Mouse (Mus musculus) adrenal gland, postnatal 0 days (tissue): ENCODE data around the gene Soga3. TPM values are rescaled to one million over a fixed set of nuclear protein-coding genes. Genes with fewer than 3 reads are reported as not detected.

Experiments used
- polyA plus RNA-seq: library from polyadenylated mRNA; unstranded; fragments of >200 nt; fragmentation: Nextera tagmentation; extraction: Ambion mirVana; gene quantifications from 2 replicates; pipeline ENCODE4 v1.2.1, GENCODE M21; 2015

Gene Soga3
- 15.7 and 20.9 TPM in 2 replicates for polyA plus RNA-seq

DNA sequence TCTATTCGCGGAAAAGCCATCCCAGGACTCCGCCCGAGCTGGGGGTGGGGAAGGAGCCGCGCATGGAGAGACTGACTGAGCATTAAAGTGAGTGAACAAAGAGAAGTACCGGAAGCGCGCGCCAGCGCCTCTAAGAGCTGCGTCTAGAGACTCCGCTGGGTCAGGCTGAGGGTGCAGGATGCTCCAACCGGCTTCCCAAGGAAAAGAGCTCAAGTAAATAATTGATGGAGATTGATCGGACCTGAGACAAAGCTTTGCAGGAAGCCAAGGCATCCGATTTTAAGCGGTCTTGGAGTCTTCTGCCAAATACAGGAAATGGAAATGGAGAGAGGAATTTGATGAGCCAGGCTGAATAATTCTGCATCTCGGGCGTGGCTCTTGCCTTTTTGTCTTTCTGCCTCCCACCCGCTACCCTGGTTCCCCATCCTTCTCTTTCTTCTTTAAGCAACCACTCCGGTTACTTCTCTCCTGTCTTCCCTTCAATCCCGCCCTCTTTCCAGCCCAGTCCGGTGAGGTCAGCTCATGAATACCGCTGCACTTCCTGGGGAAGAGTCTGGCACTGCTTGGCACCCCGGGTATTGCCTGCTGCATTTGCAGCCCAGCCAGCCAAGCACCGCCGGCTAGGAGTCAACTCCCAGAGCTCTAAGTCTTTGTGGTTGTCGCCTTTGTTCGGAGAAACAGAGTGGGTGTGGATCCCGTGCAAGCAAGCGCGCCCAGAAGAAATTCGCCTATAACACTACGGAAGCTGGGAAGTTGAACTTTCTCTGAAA is at the start of gene Soga3:
Soga3 (plus strand) TSS at position 274 of the 770 bp plus-strand sequence.

DNA sequence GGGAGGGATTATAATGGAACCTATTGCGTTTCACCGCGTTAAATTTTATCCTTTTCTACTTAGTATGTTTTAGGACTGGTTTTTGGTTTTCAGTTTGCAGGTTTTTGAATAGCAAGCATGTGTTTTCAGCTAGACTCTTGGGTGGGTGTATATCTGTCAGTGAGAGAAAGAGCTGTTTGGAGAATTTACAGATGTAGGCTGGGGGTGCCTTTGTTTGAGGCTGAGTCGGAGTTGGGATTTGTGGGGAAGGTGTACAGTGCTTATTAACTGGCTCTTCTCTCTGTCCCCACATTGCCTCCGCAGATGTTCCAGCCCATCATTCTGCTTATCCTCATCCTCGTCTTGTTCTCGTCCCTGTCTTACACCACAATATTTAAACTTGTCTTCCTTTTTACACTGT is 55.0 kb downstream of the Soga3 start, which contains the start of gene Gm49353:
Gm49353 (plus strand) TSS at position 313 of the 400 bp plus-strand sequence.

DNA sequence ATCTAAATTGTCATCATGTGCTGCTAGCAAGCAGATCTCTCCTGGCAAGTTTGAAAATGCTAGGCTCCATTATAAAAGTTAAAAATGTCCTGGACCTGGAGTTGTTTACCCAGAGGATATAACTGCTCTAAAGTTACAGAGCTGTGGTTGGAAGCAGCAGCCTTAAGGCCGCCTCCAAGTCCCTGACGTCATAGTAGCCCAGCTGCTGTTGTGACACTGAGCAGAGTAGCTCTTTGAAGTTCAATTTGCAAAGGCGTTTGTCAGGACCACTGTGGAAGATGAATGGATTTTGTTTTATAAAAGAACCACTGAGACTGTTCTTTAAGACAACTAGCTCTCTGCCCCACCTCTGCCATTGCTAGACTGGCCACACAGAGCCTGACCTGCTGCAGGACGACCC is 67.8 kb downstream of the Soga3 start, which contains the start of gene 9330159F19Rik:
9330159F19Rik (plus strand) TSS at position 154 of the 400 bp plus-strand sequence.

Other genes starting within 250 kb of the Soga3 start
- gene 2310057J18Rik, start 157.5 kb upstream of the Soga3 start, polyA plus RNA-seq: not detected in 2 replicates
- gene Gm49353, start 55.1 kb downstream of the Soga3 start, polyA plus RNA-seq: 0.80 and 1.1 TPM in 2 replicates
- gene 9330159F19Rik, start 67.8 kb downstream of the Soga3 start, polyA plus RNA-seq: 0.81 and 2.7 TPM in 2 replicates
- 15.7 and 22.0 TPM in 2 replicates for gene Echdc1, start 169.3 kb downstream of the Soga3 start, polyA plus RNA-seq
- gene Rnf146, start 218.6 kb downstream of the Soga3 start, polyA plus RNA-seq: 32.8 and 34.9 TPM in 2 replicates